Mouse (Mus musculus): ENCODE results near the gene Ssbp3. TPM values are rescaled to one million over a fixed set of nuclear protein-coding genes. Genes with fewer than 3 reads are reported as not detected.

The Ssbp3 gene
- polyA plus RNA-seq, 1 experiment from 2014 or later = 147 TPM

- H3K27me3 ChIP-seq (replicated peaks; ENCODE audit: low read depth, poor library complexity, severe bottlenecking) = no peaks in the 10 kb centered on the region
- no peak overlapping the region for H3K4me3 ChIP-seq
- peaks cover 67% of the 10 kb centered on the region for H3K36me3 ChIP-seq (replicated peaks)
- no peak for DNase-seq (ENCODE audit: low spot score)
- no peaks in the 10 kb centered on the region for H3K9me3 ChIP-seq
- 93% methylated on average over 3 of the region's 3 CpGs for WGBS
- H3K27ac ChIP-seq (replicated peaks) = no peak overlapping the region
- H3K4me1 ChIP-seq = peaks cover 20% of the 10 kb centered on the region
Observed at GRCm38 (mm10) chr4:107063214-107063613, 152.7 kb downstream of the Ssbp3 start.

DNA sequence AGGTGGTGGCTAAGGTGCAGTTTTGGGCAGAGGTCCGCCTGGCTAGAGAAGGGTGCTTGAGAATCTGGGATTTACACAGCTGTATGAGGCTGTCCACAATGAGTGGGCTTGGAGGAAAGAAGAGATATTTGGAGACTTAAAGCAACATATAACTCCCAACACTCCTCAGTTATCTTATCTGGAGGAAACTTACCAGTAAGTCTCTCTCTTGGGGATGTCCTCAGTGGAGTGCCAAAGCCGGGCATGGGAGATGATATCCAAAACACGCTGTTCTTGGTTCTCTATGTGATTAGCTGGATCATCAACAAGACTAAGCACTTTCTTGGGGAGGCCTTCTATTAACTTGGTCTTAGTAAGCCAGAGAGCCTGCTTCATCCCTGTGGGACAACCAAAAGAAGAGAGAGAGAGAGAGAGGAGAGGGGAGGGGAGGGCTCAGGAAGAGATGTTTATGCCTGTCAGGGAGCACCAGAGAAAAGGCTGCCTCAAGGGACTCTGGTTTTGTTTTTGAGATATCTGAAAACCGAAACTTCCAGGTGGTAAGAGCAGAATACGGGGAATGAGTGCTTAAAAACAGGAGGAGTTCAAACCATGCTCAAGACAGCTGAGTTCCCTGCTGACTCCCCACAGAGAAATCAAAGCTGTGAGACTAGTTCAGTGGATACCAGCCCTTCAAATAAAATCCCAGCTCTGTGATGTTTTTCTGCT is 154.0 kb downstream of the Ssbp3 start:
- Histone ChIP-seq H3K27ac (replicated peaks) (no peak overlapping the region), H3K27me3 (replicated peaks; ENCODE audit: low read depth, poor library complexity, severe bottlenecking) (no peaks in the 10 kb centered on the region), H3K4me1 (peaks cover 23% of the 10 kb centered on the region), H3K4me3 (no peak overlapping the region), H3K36me3 (replicated peaks) (peaks cover 53% of the 10 kb centered on the region), H3K9me3 (no peaks in the 10 kb centered on the region)
- no peak for DNase-seq (ENCODE audit: low spot score)
- 87% methylated on average over 5 of the region's 5 CpGs for WGBS

DNA sequence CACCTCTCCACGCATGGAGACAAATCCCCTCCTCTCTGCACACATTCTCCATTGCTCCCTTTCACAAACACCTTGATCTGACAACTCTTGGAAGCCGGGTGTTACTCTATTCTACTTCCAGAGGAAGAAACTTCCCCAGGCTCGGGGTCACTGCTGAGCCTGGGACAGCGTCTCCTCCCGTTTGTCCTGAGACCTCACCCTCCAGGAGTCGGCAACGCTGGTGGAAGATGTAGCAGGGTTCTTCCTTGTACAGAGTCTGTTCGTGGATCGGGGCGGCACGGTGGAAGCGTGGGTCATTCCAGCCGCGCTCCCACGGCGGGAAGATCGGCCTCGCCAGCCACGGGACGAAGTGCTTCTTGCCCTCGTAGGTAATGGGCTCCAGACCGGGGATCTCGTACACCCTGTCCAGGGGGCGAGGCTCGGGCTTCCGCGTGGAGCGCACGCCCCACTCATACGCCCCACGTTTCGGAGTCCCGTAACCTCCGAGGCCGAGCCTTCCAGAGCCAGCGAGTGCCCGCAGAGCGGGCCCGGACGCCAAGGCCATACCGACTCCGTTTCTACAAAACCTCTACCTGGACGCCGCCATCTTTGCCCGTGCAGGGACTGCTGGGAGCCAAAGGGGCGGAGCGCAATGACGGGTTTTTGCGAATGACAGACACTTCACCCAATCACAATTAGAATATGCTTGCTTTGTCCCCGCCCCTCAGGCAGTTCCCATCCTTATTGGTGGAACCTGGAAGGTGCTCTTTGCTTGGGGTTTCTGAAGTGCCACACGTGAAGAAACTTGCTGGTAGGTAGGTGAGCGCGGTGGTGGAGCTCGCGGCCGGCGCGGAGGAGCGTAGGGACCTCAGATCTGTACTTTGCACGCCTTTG is 156.0 kb downstream of the Ssbp3 start, which contains the start of the genes Mrpl37 and Cyb5rl:
Gene Mrpl37, minus strand, starts transcription at position 617 of the 873 bp plus-strand sequence.
Gene Cyb5rl, plus strand, starts transcription at position 737 of the 873 bp plus-strand sequence.
- Histone ChIP-seq H3K9me3 (no peaks in the 10 kb centered on the region), H3K36me3 (replicated peaks) (peaks cover 34% of the 10 kb centered on the region), H3K4me3 (peak within 1 kb of the TSS; percentile 89), H3K27ac (replicated peaks) (peak within 1 kb of the TSS; percentile 89), H3K27me3 (replicated peaks; ENCODE audit: low read depth, poor library complexity, severe bottlenecking) (no peaks in the 10 kb centered on the region), H3K4me1 (peaks cover 23% of the 10 kb centered on the region)
- under 1% methylated on average over 60 of the region's 60 CpGs for WGBS
- DNase-seq (ENCODE audit: low spot score) = peak; percentile 95

- peaks cover 26% of the 10 kb centered on the region for H3K36me3 ChIP-seq (replicated peaks)
- WGBS = 4% methylated on average over 33 of the region's 33 CpGs
- H3K4me3 ChIP-seq = peak overlapping the region; percentile 89
- no peaks in the 10 kb centered on the region for H3K9me3 ChIP-seq
- H3K4me1 ChIP-seq = peaks cover 23% of the 10 kb centered on the region
- DNase-seq (ENCODE audit: low spot score) = peak; percentile 42
- H3K27ac ChIP-seq (replicated peaks) = peak overlapping the region; percentile 89
- no peaks in the 10 kb centered on the region for H3K27me3 ChIP-seq (replicated peaks; ENCODE audit: low read depth, poor library complexity, severe bottlenecking)
Observed at GRCm38 (mm10) chr4:107067151-107067840, 156.8 kb downstream of the Ssbp3 start.

GRCm38 (mm10) chr4:107072343-107072742 is 161.8 kb downstream of the Ssbp3 start:
- no peaks in the 10 kb centered on the region for H3K27me3 ChIP-seq (replicated peaks; ENCODE audit: low read depth, poor library complexity, severe bottlenecking)
- H3K27ac ChIP-seq (replicated peaks) = no peak overlapping the region
- WGBS = 85% methylated on average over 9 of the region's 9 CpGs
- no peak overlapping the region for H3K4me3 ChIP-seq
- no peaks in the 10 kb centered on the region for H3K9me3 ChIP-seq
- H3K4me1 ChIP-seq = peaks cover 9% of the 10 kb centered on the region
- DNase-seq (ENCODE audit: low spot score) = no peak
- no peaks in the 10 kb centered on the region for H3K36me3 ChIP-seq (replicated peaks)

DNA sequence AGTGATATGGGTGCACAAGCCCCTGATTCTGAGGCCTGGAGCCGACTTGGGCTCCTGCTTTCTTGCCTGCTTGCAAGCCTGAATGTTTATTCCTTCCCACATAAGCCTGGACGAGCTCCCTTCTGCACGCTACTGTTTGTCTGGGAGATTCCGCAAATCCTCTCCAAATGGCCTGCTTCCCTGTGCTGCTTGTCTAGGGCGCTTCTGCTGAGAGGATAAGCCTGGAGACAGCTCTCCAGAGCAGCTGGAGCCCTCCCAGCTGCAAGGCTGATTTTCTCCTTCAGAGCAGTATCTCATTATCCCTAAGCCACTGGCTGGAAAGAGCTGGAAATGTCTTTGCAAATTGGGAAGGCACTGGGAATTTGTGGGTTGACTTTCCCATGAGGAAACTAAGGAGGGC is 165.0 kb downstream of the Ssbp3 start:
- Histone ChIP-seq H3K4me3 (no peak overlapping the region), H3K4me1 (no peaks in the 10 kb centered on the region), H3K27me3 (replicated peaks; ENCODE audit: low read depth, poor library complexity, severe bottlenecking) (no peaks in the 10 kb centered on the region), H3K27ac (replicated peaks) (no peak overlapping the region), H3K36me3 (replicated peaks) (no peaks in the 10 kb centered on the region), H3K9me3 (no peaks in the 10 kb centered on the region)
- no peak for DNase-seq (ENCODE audit: low spot score)
- WGBS = 70% methylated on average over 5 of the region's 5 CpGs

DNA sequence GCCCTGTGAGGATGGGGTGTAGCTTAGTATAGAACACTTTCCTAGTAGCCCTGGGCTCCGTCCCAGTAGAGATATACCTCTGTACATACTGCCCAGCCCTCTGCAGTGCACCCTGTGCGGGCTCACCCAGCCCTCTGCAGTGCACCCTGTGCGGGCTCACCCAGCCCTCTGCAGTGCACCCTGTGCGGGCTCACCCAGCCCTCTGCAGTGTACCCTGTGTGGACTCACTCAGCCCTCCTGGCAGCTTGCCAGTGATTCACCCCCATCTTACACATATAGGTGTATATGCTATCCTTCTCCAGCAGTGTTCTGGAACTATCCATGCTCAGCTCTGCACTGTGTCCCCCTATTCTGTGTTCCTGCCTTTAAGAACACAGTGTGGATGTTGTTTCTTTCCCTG is 168.4 kb downstream of the Ssbp3 start:
- no peaks in the 10 kb centered on the region for H3K27me3 ChIP-seq (replicated peaks; ENCODE audit: low read depth, poor library complexity, severe bottlenecking)
- no peaks in the 10 kb centered on the region for H3K36me3 ChIP-seq (replicated peaks)
- H3K4me1 ChIP-seq = peaks cover 15% of the 10 kb centered on the region
- no peaks in the 10 kb centered on the region for H3K9me3 ChIP-seq
- H3K4me3 ChIP-seq = no peak overlapping the region
- 89% methylated on average over 4 of the region's 4 CpGs for WGBS
- 0 out of 2 replicates have a peak overlapping the region, but pooled peaks have one; percentile 40 for H3K27ac ChIP-seq (replicated peaks)
- no peak for DNase-seq (ENCODE audit: low spot score)

GRCm38 (mm10) chr4:107079716-107080115 is 169.2 kb downstream of the Ssbp3 start:
- no peaks in the 10 kb centered on the region for H3K27me3 ChIP-seq (replicated peaks; ENCODE audit: low read depth, poor library complexity, severe bottlenecking)
- no peaks in the 10 kb centered on the region for H3K36me3 ChIP-seq (replicated peaks)
- no peak overlapping the region for H3K27ac ChIP-seq (replicated peaks)
- no peak overlapping the region for H3K4me3 ChIP-seq
- H3K9me3 ChIP-seq = no peaks in the 10 kb centered on the region
- H3K4me1 ChIP-seq = peaks cover 24% of the 10 kb centered on the region
- no peak for DNase-seq (ENCODE audit: low spot score)

DNA sequence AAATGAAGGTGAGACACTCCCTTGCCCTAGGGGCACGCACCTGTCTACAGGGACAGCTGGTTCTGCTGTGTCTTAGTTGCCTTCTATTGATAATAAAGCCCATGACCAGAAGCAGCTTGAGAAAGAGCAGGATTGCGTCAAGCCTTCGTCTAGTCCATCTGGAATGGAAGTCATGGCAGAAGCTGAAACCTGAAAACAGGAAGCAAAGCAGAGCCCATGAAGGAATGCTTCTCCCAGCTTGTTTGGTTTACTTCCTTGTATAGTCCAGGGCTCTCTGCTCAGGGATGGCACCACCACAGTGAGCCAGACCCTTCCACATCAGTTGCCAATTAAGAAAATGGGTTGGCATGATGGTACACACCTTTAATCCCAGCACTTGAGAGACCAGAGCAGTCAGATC is 171.7 kb downstream of the Ssbp3 start:
- Histone ChIP-seq H3K27me3 (replicated peaks; ENCODE audit: low read depth, poor library complexity, severe bottlenecking) (no peaks in the 10 kb centered on the region), H3K27ac (replicated peaks) (no peak overlapping the region; the same call in 1 of the 2 replicates), H3K4me1 (peaks cover 40% of the 10 kb centered on the region), H3K9me3 (no peaks in the 10 kb centered on the region), H3K4me3 (no peak overlapping the region), H3K36me3 (replicated peaks) (no peaks in the 10 kb centered on the region)
- DNase-seq (ENCODE audit: low spot score) = no peak
- 89% methylated on average over 3 of the region's 3 CpGs for WGBS

- no peaks in the 10 kb centered on the region for H3K27me3 ChIP-seq (replicated peaks; ENCODE audit: low read depth, poor library complexity, severe bottlenecking)
- peak overlapping the region; percentile 81 for H3K27ac ChIP-seq (replicated peaks)
- H3K4me1 ChIP-seq = peaks cover 40% of the 10 kb centered on the region
- no peaks in the 10 kb centered on the region for H3K9me3 ChIP-seq
- H3K4me3 ChIP-seq = no peak overlapping the region
- DNase-seq (ENCODE audit: low spot score) = no peak
- 94% methylated on average over 4 of the region's 4 CpGs for whole genome bisulfite sequencing
- no peaks in the 10 kb centered on the region for H3K36me3 ChIP-seq (replicated peaks)
Observed at GRCm38 (mm10) chr4:107083126-107083525, 172.6 kb downstream of the Ssbp3 start.

GRCm38 (mm10) chr4:107084343-107084742 is 173.8 kb downstream of the Ssbp3 start:
- no peaks in the 10 kb centered on the region for H3K9me3 ChIP-seq
- H3K27me3 ChIP-seq (replicated peaks; ENCODE audit: low read depth, poor library complexity, severe bottlenecking) = no peaks in the 10 kb centered on the region
- whole genome bisulfite sequencing = 31% methylated on average over 1 of the region's 1 CpGs
- H3K4me1 ChIP-seq = peaks cover 40% of the 10 kb centered on the region
- peak overlapping the region; percentile 81 for H3K27ac ChIP-seq (replicated peaks)
- H3K4me3 ChIP-seq = peak overlapping the region; percentile 19; the same call in 1 of the 2 replicates
- no peaks in the 10 kb centered on the region for H3K36me3 ChIP-seq (replicated peaks)
- no peak for DNase-seq (ENCODE audit: low spot score)

GRCm38 (mm10) chr4:107084858-107085257 is 174.4 kb downstream of the Ssbp3 start:
- H3K9me3 ChIP-seq = no peaks in the 10 kb centered on the region
- DNase-seq (ENCODE audit: low spot score) = peak; percentile 72
- peak overlapping the region; percentile 19 for H3K4me3 ChIP-seq
- WGBS = 13% methylated on average over 6 of the region's 6 CpGs
- no peaks in the 10 kb centered on the region for H3K36me3 ChIP-seq (replicated peaks)
- peaks cover 40% of the 10 kb centered on the region for H3K4me1 ChIP-seq
- H3K27ac ChIP-seq (replicated peaks) = peak overlapping the region; percentile 81
- H3K27me3 ChIP-seq (replicated peaks; ENCODE audit: low read depth, poor library complexity, severe bottlenecking) = no peaks in the 10 kb centered on the region
